Mouse (Mus musculus): ENCODE data around the gene Fign. TPM values are rescaled to one million over a fixed set of nuclear protein-coding genes. Genes with fewer than 3 reads are reported as not detected.

Gene Fign
- total and polyA plus RNA-seq, 2 experiments from 2014 or later = 5.5 to 11.0 TPM

DNA sequence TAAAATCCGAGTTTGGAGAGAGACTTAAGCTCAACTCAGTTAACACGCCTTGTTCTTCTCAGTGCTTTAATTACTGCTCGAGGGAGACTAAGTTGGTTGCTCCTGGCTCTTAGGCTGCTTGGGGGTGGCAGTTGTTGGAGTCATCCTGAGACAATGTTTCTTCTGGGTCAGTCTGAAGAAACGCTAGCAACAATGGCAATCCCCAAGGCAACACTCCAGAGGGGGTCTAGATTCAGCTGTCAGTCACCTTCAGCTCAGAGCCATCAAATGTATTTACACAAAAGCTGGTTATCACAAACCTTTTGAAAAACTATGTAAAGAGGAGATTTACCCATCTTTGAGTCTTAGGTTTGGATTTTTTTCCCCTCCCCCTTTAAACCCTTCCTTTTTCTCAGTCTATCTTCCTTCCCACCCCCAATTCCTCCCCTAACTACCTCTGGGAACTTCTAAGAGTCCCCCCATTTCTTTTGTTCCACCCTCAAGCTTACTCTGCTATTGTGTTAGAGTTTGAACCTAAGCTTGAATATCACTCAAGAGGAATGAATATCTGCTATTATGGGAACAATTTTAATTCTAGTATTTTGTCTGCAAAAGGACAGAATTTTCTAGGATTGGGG, 171.2 kb downstream of the Fign start:
- Histone ChIP-seq H3K9me3 (ENCODE audit: low read length) (no peaks in the 10 kb centered on the region), H3K27ac (no peak overlapping the region), H3K9ac (replicated peaks; ENCODE audit: low read length) (no peak overlapping the region), H3K4me3 (ENCODE audit: low read length) (no peak overlapping the region), H3K4me2 (ENCODE audit: low read depth, low read length) (no peak overlapping the region), H3K36me3 (ENCODE audit: insufficient read depth, low read length) (no peaks in the 10 kb centered on the region), H3K4me1 (ENCODE audit: insufficient read depth, low read length) (no peaks in the 10 kb centered on the region), H3K27me3 (ENCODE audit: insufficient read depth, low read length) (no peaks in the 10 kb centered on the region)
- DNase-seq (ENCODE audit: low spot score) (no peak), ATAC-seq (no peak)
- TF ChIP-seq CTCF (IDR thresholded peaks at IDR 0.05; ENCODE audit: low read depth) = no peak
- WGBS = 6% methylated on average over 4 of the region's 4 CpGs

DNA sequence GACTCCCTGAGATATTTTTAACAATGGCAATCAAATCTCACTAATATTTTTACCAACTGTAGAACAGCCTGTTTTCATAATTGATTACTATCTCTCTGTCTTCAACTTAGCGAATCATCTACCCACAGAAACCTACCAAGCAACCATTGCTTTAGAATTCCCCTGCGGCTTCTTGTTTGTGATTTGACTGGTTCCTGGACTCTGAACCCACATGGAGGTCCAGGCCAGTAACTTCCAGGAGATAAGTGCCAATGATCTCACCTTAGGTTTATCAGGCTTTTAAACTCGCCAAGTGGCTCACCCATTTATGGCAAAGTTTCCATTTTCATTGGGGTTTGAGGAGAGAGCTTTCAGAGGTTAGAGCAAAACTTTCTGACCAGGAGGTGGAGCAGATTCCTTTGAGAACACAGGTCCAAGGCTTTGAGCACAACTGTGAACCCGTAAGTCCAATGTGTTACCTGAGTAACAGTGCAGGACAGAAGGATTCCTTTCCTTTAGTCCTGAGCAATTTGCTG, 172.1 kb downstream of the Fign start:
- no peak for TF ChIP-seq CTCF (IDR thresholded peaks at IDR 0.05; ENCODE audit: low read depth)
- ATAC-seq = no peak

More for the DNA sequence above, 172.1 kb downstream of the Fign start:
- DNase-seq (ENCODE audit: low spot score) = no peak
- H3K9me3 ChIP-seq (ENCODE audit: low read length) = no peaks in the 10 kb centered on the region
- H3K4me3 ChIP-seq (ENCODE audit: low read length) = no peak overlapping the region
- 80% methylated on average over 4 of the region's 4 CpGs for WGBS
- no peaks in the 10 kb centered on the region for H3K27me3 ChIP-seq (ENCODE audit: insufficient read depth, low read length)
- H3K27ac ChIP-seq = no peak overlapping the region
- no peaks in the 10 kb centered on the region for H3K4me1 ChIP-seq (ENCODE audit: insufficient read depth, low read length)
- no peak overlapping the region for H3K4me2 ChIP-seq (ENCODE audit: low read depth, low read length)
- no peak overlapping the region for H3K9ac ChIP-seq (replicated peaks; ENCODE audit: low read length)
- no peaks in the 10 kb centered on the region for H3K36me3 ChIP-seq (ENCODE audit: insufficient read depth, low read length)

Measured in hindbrain, postnatal 0 days (tissue).